Mouse (Mus musculus) CH12.LX (cell line): ENCODE results near the gene Ifngr2.

Experiments used
- CTCF ChIP-seq, 2 experiments: IDR thresholded peaks in 1 of 2; conservative IDR thresholded peaks in 1 of 2; 2 replicates each; pipeline ENCODE4 v1.5.1; 2011 to 2012; ENCODE audit warnings: low read depth in 2 of 2, low read length in 2 of 2, improper control_type of control experiment in 1 of 2, inconsistent platforms in 1 of 2, mild to moderate bottlenecking in 1 of 2, moderate library complexity in 1 of 2
- EP300 ChIP-seq: IDR thresholded peaks from 2 replicates; pipeline ENCODE4 v1.6.1; 2011; ENCODE audit warnings: low read length, improper control_type of control experiment
- RCOR1 ChIP-seq: conservative IDR thresholded peaks from 2 replicates; pipeline ENCODE4 v1.6.1; 2012; ENCODE audit warnings: low read depth, mild to moderate bottlenecking, inconsistent platforms, low read length, improper control_type of control experiment
- SMC3 ChIP-seq: IDR thresholded peaks from 2 replicates; pipeline ENCODE4 v1.6.1; 2011; ENCODE audit warnings: low read depth, low read length, improper control_type of control experiment
- TBP ChIP-seq: conservative IDR thresholded peaks from 2 replicates; pipeline ENCODE4 v1.6.1; 2011; ENCODE audit warnings: low read depth, low read length, improper control_type of control experiment
- UBTF ChIP-seq: IDR thresholded peaks from 2 replicates; pipeline ENCODE4 v1.6.1; 2012; ENCODE audit warnings: low read depth, mild to moderate bottlenecking, inconsistent platforms, low read length, improper control_type of control experiment, moderate library complexity

DNA sequence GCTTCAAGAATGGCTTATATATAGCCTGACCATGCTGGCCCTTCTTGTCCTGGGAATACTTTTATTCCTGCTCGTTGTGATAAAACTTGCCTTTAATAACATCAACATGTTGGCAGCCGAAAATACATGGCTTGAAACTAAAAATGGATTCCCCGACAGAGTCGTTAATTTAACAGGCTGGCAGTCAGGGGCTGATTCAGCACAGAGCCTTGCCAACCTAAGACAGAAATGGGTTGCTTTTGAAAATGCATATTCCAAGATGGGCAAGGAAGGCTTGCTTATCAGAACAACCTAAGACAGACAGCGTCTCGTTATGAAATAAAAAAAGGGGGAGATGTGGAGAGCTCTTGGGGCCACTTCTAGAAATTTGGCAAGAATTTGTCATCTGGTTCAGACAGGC lies 15.0 kb upstream of the Ifngr2 start:
- TF ChIP-seq CTCF (conservative IDR thresholded peaks at IDR 0.05 in 1 of 2, IDR thresholded peaks at IDR 0.05 in 1 of 2; ENCODE audit: low read depth in 2 of 2, low read length in 2 of 2) (no peak), RCOR1 (no peak), TBP (no peak), SMC3 (no peak), UBTF (no peak), EP300 (no peak)
